Mouse (Mus musculus): Measurements from ENCODE around the gene Lsamp. TPM values are rescaled to one million over a fixed set of nuclear protein-coding genes. Genes with fewer than 3 reads are reported as not detected.

The Lsamp gene
- polyA plus RNA-seq, 1 experiment: not detected

DNA sequence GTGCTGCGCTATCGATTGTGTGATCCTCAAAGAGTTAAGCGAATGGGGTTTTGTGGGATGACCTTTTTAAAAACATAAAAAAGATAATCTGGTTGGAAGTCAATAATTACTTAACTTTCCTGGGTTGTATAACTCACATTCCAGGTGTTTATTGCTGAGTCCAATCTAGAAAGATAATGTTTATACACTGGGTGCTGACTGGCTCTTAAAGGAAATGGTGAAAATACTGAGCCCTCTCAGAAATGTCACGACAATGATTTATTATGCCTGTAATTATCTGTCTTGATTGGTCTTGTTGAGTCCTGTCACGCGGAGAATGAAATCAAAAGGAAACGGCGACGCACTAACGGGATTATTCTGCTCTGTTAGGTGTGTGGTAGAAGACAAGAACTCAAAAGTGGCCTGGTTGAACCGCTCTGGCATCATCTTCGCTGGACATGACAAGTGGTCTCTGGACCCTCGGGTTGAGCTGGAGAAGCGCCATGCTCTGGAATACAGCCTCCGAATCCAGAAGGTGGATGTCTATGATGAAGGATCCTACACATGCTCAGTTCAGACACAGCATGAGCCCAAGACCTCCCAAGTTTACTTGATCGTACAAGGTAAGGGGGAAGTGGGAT is 1904.5 kb downstream of the Lsamp start:
- H3K79me2 ChIP-seq (ENCODE audit: control insufficient read depth, insufficient read depth): no peaks in the 10 kb centered on the region
- no peaks in the 10 kb centered on the region for H3K27me3 ChIP-seq (ENCODE audit: control insufficient read depth, insufficient read depth, insufficient read length)
- H3K4me3 ChIP-seq: no peak overlapping the region
- H3ac ChIP-seq (ENCODE audit: control insufficient read depth, insufficient read length): no peak overlapping the region
- H3K4me2 ChIP-seq (ENCODE audit: low read depth): no peak overlapping the region
- TF ChIP-seq E2F4 (IDR thresholded peaks at IDR 0.05; ENCODE audit: insufficient read depth) (no peak), SRF (IDR thresholded peaks at IDR 0.05; ENCODE audit: control insufficient read depth, insufficient read length, low read depth) (no peak), POLR2A (IDR thresholded peaks at IDR 0.05; ENCODE audit: insufficient read length, low read depth) (no peak), POLR2AphosphoS2 (IDR thresholded peaks at IDR 0.05; ENCODE audit: insufficient read length, low read depth) (no peak), MYOG (IDR thresholded peaks at IDR 0.05; ENCODE audit: control insufficient read depth in 1 of 3, insufficient read depth in 1 of 3, insufficient read length in 2 of 3, low read depth in 2 of 3) (no peak)
- H3K36me3 ChIP-seq (ENCODE audit: control insufficient read depth, insufficient read depth): no peaks in the 10 kb centered on the region

DNA sequence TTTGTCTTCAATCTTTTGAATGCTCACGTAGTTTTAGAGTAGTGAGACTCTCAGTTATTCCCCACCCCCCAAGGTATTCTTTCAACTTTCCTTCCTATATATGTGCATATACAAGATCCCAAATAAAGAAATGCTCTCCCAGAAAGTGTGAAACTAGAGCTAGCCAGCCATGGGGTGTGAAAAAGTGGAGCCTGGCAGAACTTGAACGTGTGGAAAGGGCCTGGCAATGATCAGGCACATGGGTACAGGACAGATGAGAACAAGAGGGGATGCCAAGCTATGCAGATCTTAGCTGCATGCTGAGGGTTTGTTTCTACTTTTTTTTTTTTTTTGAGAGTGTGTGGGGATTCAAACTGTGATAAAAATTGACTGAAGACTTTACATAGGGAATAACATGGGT is 1916.6 kb downstream of the Lsamp start:
- H3K4me3 ChIP-seq: no peak overlapping the region
- no peaks in the 10 kb centered on the region for H3K36me3 ChIP-seq (ENCODE audit: control insufficient read depth, insufficient read depth)
- H3ac ChIP-seq (ENCODE audit: control insufficient read depth, insufficient read length): no peak overlapping the region
- no peak overlapping the region for H3K4me2 ChIP-seq (ENCODE audit: low read depth)
- no peaks in the 10 kb centered on the region for H3K79me2 ChIP-seq (ENCODE audit: control insufficient read depth, insufficient read depth)
- TF ChIP-seq E2F4 (IDR thresholded peaks at IDR 0.05; ENCODE audit: insufficient read depth): no peak
- no peaks in the 10 kb centered on the region for H3K27me3 ChIP-seq (ENCODE audit: control insufficient read depth, insufficient read depth, insufficient read length)

DNA sequence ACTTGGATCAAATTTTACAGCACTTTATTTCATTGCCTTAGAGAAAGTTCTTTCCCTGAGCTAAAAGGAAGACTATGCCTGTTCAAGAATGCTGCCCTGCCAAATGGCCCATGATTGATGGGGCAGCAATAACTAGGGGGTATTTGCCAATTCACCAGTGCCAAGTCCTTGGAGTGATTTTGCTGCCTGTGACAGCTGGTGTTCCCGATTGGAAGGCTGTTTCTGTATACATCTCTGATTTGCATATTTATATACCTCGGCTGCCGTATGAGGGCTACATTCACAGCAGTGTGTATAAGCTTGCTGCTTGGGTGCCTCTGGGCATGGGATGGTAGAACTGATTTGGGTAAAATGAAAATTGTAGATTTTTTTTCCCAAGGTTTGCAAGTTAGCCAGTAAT is 1919.5 kb downstream of the Lsamp start:
- Histone ChIP-seq H3K27me3 (ENCODE audit: control insufficient read depth, insufficient read depth, insufficient read length) (no peaks in the 10 kb centered on the region), H3K36me3 (ENCODE audit: control insufficient read depth, insufficient read depth) (no peaks in the 10 kb centered on the region), H3K4me2 (ENCODE audit: low read depth) (no peak overlapping the region), H3ac (ENCODE audit: control insufficient read depth, insufficient read length) (no peak overlapping the region), H3K4me3 (no peak overlapping the region), H3K79me2 (ENCODE audit: control insufficient read depth, insufficient read depth) (no peaks in the 10 kb centered on the region)
- no peak for TF ChIP-seq CEBPB (IDR thresholded peaks at IDR 0.05; ENCODE audit: insufficient read depth, poor library complexity, severe bottlenecking)
- TF ChIP-seq E2F4 (IDR thresholded peaks at IDR 0.05; ENCODE audit: insufficient read depth): no peak
- TF ChIP-seq TCF12 (IDR thresholded peaks at IDR 0.05; ENCODE audit: insufficient read depth, poor library complexity, severe bottlenecking): no peak
- no peak for TF ChIP-seq REST (IDR thresholded peaks at IDR 0.05; ENCODE audit: insufficient read depth, insufficient read length)
- TF ChIP-seq USF1 (IDR thresholded peaks at IDR 0.05; ENCODE audit: low read depth): no peak
- no peak for TF ChIP-seq MAX (IDR thresholded peaks at IDR 0.05; ENCODE audit: low read depth)

DNA sequence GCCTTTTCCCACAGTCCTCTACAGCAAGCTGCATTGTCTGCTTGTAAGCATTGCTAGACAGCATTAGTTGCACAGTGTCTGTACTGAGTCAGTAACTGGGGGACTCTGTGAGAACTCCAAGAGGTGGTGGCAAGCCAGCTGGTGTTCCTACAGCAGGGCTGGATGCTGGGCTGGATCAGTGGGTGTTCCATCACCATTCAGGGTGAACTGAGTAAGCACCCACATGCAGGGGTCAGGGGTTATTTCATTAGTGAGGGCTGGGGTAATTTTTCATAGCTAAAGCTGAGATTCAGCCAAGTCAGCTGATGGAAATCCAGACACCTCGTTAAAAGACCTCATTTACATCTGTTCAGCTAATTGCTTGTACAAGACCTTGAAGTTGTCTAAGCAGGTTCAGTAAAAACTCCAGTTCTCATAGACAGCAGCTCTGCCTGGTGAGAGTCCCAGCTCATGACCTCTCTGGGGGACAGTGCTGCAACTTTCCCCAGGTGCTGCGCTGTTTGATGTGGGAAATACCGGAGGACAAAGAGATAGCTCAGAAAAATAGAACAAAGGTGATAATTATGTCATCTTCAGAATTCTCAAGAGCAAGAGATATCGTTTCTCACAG is 1928.5 kb downstream of the Lsamp start:
- TF ChIP-seq MYOD1 (IDR thresholded peaks at IDR 0.05; ENCODE audit: control insufficient read depth in 1 of 3, insufficient read length in 2 of 3, low read depth in 2 of 3): no peak
- TF ChIP-seq POLR2A (IDR thresholded peaks at IDR 0.05; ENCODE audit: insufficient read length, low read depth): no peak
- no peak for TF ChIP-seq TCF12 (IDR thresholded peaks at IDR 0.05; ENCODE audit: insufficient read depth, poor library complexity, severe bottlenecking)
- TF ChIP-seq POLR2AphosphoS2 (IDR thresholded peaks at IDR 0.05; ENCODE audit: insufficient read length, low read depth): no peak

DNA sequence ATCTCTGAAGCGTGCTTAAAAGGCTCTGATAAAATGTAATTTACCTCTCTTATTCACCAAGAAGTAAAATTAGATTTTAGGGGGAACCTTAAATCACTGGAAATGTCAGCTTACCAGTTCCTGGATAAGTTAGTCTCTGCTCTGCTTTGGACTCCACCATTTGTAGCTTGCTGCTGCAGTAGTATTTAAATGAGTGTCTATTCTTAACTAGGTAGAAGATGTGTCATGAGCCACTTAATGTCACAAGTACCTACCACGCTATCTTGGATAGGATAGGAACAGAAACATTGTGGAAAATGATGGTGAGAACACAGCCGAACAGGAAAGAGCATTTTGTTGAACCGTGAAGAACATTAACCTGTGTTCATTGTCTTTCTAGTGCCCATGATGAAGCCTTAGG is 1929.2 kb downstream of the Lsamp start:
- no peak overlapping the region for H3K4me3 ChIP-seq
- H3K4me2 ChIP-seq (ENCODE audit: low read depth): no peak overlapping the region
- H3K79me2 ChIP-seq (ENCODE audit: control insufficient read depth, insufficient read depth): no peaks in the 10 kb centered on the region
- H3ac ChIP-seq (ENCODE audit: control insufficient read depth, insufficient read length): no peak overlapping the region
- no peak for TF ChIP-seq MYOG (IDR thresholded peaks at IDR 0.05; ENCODE audit: control insufficient read depth in 1 of 3, insufficient read depth in 1 of 3, insufficient read length in 2 of 3, low read depth in 2 of 3)
- no peak for TF ChIP-seq POLR2AphosphoS2 (IDR thresholded peaks at IDR 0.05; ENCODE audit: insufficient read length, low read depth)
- TF ChIP-seq CEBPB (IDR thresholded peaks at IDR 0.05; ENCODE audit: insufficient read depth, poor library complexity, severe bottlenecking): no peak
- TF ChIP-seq E2F4 (IDR thresholded peaks at IDR 0.05; ENCODE audit: insufficient read depth): no peak
- TF ChIP-seq REST (IDR thresholded peaks at IDR 0.05; ENCODE audit: insufficient read depth, insufficient read length): no peak
- no peak for TF ChIP-seq SRF (IDR thresholded peaks at IDR 0.05; ENCODE audit: control insufficient read depth, insufficient read length, low read depth)
- no peak for TF ChIP-seq USF1 (IDR thresholded peaks at IDR 0.05; ENCODE audit: low read depth)
- H3K27me3 ChIP-seq (ENCODE audit: control insufficient read depth, insufficient read depth, insufficient read length): no peaks in the 10 kb centered on the region
- no peaks in the 10 kb centered on the region for H3K36me3 ChIP-seq (ENCODE audit: control insufficient read depth, insufficient read depth)

More for the DNA sequence above, 1928.5 kb downstream of the Lsamp start:
- Histone ChIP-seq H3K36me3 (ENCODE audit: control insufficient read depth, insufficient read depth) (no peaks in the 10 kb centered on the region), H3K27me3 (ENCODE audit: control insufficient read depth, insufficient read depth, insufficient read length) (no peaks in the 10 kb centered on the region), H3K4me2 (ENCODE audit: low read depth) (no peak overlapping the region), H3K4me3 (no peak overlapping the region), H3K79me2 (ENCODE audit: control insufficient read depth, insufficient read depth) (no peaks in the 10 kb centered on the region), H3ac (ENCODE audit: control insufficient read depth, insufficient read length) (no peak overlapping the region)

DNA sequence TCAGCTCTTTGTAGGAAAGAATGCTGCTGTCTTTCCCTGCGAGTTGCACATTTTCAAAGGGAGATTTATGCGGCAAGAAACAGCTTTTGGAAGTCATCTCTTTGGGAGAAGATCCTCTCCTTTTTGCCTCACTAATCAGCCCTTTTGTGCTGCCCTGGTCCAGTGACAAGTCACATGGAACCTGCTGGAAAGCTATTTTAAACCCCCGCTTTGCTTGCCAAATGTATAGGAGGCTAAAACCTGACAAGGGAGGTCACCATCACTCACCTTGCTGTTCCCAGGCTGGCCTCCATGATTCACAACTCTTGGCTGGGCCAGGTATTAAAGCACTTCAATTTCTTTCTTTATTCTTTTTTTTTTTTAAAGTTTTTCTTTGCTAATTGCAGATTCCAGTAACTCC is 1932.2 kb downstream of the Lsamp start:
- H3K4me3 ChIP-seq: no peak overlapping the region
- no peaks in the 10 kb centered on the region for H3K27me3 ChIP-seq (ENCODE audit: control insufficient read depth, insufficient read depth, insufficient read length)
- no peaks in the 10 kb centered on the region for H3K36me3 ChIP-seq (ENCODE audit: control insufficient read depth, insufficient read depth)
- H3ac ChIP-seq (ENCODE audit: control insufficient read depth, insufficient read length): no peak overlapping the region
- TF ChIP-seq MYOD1 (IDR thresholded peaks at IDR 0.05; ENCODE audit: control insufficient read depth in 1 of 3, insufficient read length in 2 of 3, low read depth in 2 of 3) (no peak), E2F4 (IDR thresholded peaks at IDR 0.05; ENCODE audit: insufficient read depth) (no peak), TCF3 (IDR thresholded peaks at IDR 0.05; ENCODE audit: insufficient read length, low read depth) (no peak), CEBPB (IDR thresholded peaks at IDR 0.05; ENCODE audit: insufficient read depth, poor library complexity, severe bottlenecking) (no peak), USF1 (IDR thresholded peaks at IDR 0.05; ENCODE audit: low read depth) (no peak), MYOG (IDR thresholded peaks at IDR 0.05; ENCODE audit: control insufficient read depth in 1 of 3, insufficient read depth in 1 of 3, insufficient read length in 2 of 3, low read depth in 2 of 3) (no peak), REST (IDR thresholded peaks at IDR 0.05; ENCODE audit: insufficient read depth, insufficient read length) (no peak), POLR2AphosphoS2 (IDR thresholded peaks at IDR 0.05; ENCODE audit: insufficient read length, low read depth) (no peak)
- no peak overlapping the region for H3K4me2 ChIP-seq (ENCODE audit: low read depth)
- H3K79me2 ChIP-seq (ENCODE audit: control insufficient read depth, insufficient read depth): no peaks in the 10 kb centered on the region
